Mouse (Mus musculus): ENCODE data around the gene Esrrg. TPM values are rescaled to one million over a fixed set of nuclear protein-coding genes. Genes with fewer than 3 reads are reported as not detected.

The Esrrg gene
- polyA plus RNA-seq, 1 experiment: 1.0 TPM

- Histone ChIP-seq H3K27me3 (ENCODE audit: control insufficient read depth, insufficient read depth, low read length) (no peaks in the 10 kb centered on the region), H3K36me3 (ENCODE audit: control insufficient read depth, insufficient read depth, low read length) (no peaks in the 10 kb centered on the region), H3K4me3 (ENCODE audit: control insufficient read depth, insufficient read depth, low read length) (no peak overlapping the region), H3K27ac (ENCODE audit: control insufficient read depth, insufficient read depth, low read length) (no peak overlapping the region), H3K4me1 (replicated peaks; ENCODE audit: control insufficient read depth, insufficient read depth, low read length) (no peaks in the 10 kb centered on the region)
- TF ChIP-seq POLR2A (IDR thresholded peaks at IDR 0.05; ENCODE audit: control insufficient read depth, extremely low read depth, insufficient read depth, low read length, poor library complexity) (no peak), CTCF (IDR thresholded peaks at IDR 0.05; ENCODE audit: borderline replicate concordance, control insufficient read depth, extremely low read depth, insufficient read depth, low read length, poor library complexity) (no peak)
- 86% methylated on average over 3 of the region's 3 CpGs for WGBS
- no peak for DNase-seq
Observed at GRCm38 (mm10) chr1:187896291-187896690, 287.7 kb downstream of the Esrrg start.

- Histone ChIP-seq H3K4me1 (replicated peaks; ENCODE audit: control insufficient read depth, insufficient read depth, low read length) (no peaks in the 10 kb centered on the region), H3K36me3 (ENCODE audit: control insufficient read depth, insufficient read depth, low read length) (no peaks in the 10 kb centered on the region), H3K27me3 (ENCODE audit: control insufficient read depth, insufficient read depth, low read length) (no peaks in the 10 kb centered on the region), H3K27ac (ENCODE audit: control insufficient read depth, insufficient read depth, low read length) (no peak overlapping the region), H3K4me3 (ENCODE audit: control insufficient read depth, insufficient read depth, low read length) (no peak overlapping the region)
- no peak for TF ChIP-seq POLR2A (IDR thresholded peaks at IDR 0.05; ENCODE audit: control insufficient read depth, extremely low read depth, insufficient read depth, low read length, poor library complexity)
- TF ChIP-seq CTCF (IDR thresholded peaks at IDR 0.05; ENCODE audit: borderline replicate concordance, control insufficient read depth, extremely low read depth, insufficient read depth, low read length, poor library complexity): no peak
- WGBS: 96% methylated on average over 7 of the region's 7 CpGs
- no peak for DNase-seq
Observed at GRCm38 (mm10) chr1:187896910-187897309, 288.3 kb downstream of the Esrrg start.

GRCm38 (mm10) chr1:187899541-187899940 lies 290.9 kb downstream of the Esrrg start:
- no peak for DNase-seq
- TF ChIP-seq CTCF (IDR thresholded peaks at IDR 0.05; ENCODE audit: borderline replicate concordance, control insufficient read depth, extremely low read depth, insufficient read depth, low read length, poor library complexity) (no peak), POLR2A (IDR thresholded peaks at IDR 0.05; ENCODE audit: control insufficient read depth, extremely low read depth, insufficient read depth, low read length, poor library complexity) (no peak)
- WGBS: 74% methylated on average over 4 of the region's 4 CpGs
- Histone ChIP-seq H3K4me3 (ENCODE audit: control insufficient read depth, insufficient read depth, low read length) (no peak overlapping the region), H3K27me3 (ENCODE audit: control insufficient read depth, insufficient read depth, low read length) (no peaks in the 10 kb centered on the region), H3K27ac (ENCODE audit: control insufficient read depth, insufficient read depth, low read length) (no peak overlapping the region), H3K4me1 (replicated peaks; ENCODE audit: control insufficient read depth, insufficient read depth, low read length) (no peaks in the 10 kb centered on the region), H3K36me3 (ENCODE audit: control insufficient read depth, insufficient read depth, low read length) (no peaks in the 10 kb centered on the region)

- 65% methylated on average over 6 of the region's 6 CpGs for WGBS
- no peak overlapping the region for H3K4me3 ChIP-seq (ENCODE audit: control insufficient read depth, insufficient read depth, low read length)
- H3K27ac ChIP-seq (ENCODE audit: control insufficient read depth, insufficient read depth, low read length): no peak overlapping the region
- no peaks in the 10 kb centered on the region for H3K4me1 ChIP-seq (replicated peaks; ENCODE audit: control insufficient read depth, insufficient read depth, low read length)
- DNase-seq: no peak
- TF ChIP-seq CTCF (IDR thresholded peaks at IDR 0.05; ENCODE audit: borderline replicate concordance, control insufficient read depth, extremely low read depth, insufficient read depth, low read length, poor library complexity) (no peak), POLR2A (IDR thresholded peaks at IDR 0.05; ENCODE audit: control insufficient read depth, extremely low read depth, insufficient read depth, low read length, poor library complexity) (no peak)
- H3K36me3 ChIP-seq (ENCODE audit: control insufficient read depth, insufficient read depth, low read length): no peaks in the 10 kb centered on the region
- no peaks in the 10 kb centered on the region for H3K27me3 ChIP-seq (ENCODE audit: control insufficient read depth, insufficient read depth, low read length)
Observed at GRCm38 (mm10) chr1:187900756-187901155, 292.2 kb downstream of the Esrrg start.

GRCm38 (mm10) chr1:187902176-187902575 lies 293.6 kb downstream of the Esrrg start:
- no peaks in the 10 kb centered on the region for H3K27me3 ChIP-seq (ENCODE audit: control insufficient read depth, insufficient read depth, low read length)
- H3K4me1 ChIP-seq (replicated peaks; ENCODE audit: control insufficient read depth, insufficient read depth, low read length): no peaks in the 10 kb centered on the region
- 86% methylated on average over 3 of the region's 3 CpGs for WGBS
- no peak overlapping the region for H3K4me3 ChIP-seq (ENCODE audit: control insufficient read depth, insufficient read depth, low read length)
- TF ChIP-seq CTCF (IDR thresholded peaks at IDR 0.05; ENCODE audit: borderline replicate concordance, control insufficient read depth, extremely low read depth, insufficient read depth, low read length, poor library complexity): no peak
- no peak for TF ChIP-seq POLR2A (IDR thresholded peaks at IDR 0.05; ENCODE audit: control insufficient read depth, extremely low read depth, insufficient read depth, low read length, poor library complexity)
- H3K36me3 ChIP-seq (ENCODE audit: control insufficient read depth, insufficient read depth, low read length): no peaks in the 10 kb centered on the region
- DNase-seq: no peak
- H3K27ac ChIP-seq (ENCODE audit: control insufficient read depth, insufficient read depth, low read length): no peak overlapping the region

- 60% methylated on average over 4 of the region's 4 CpGs for whole genome bisulfite sequencing
- Histone ChIP-seq H3K4me1 (replicated peaks; ENCODE audit: control insufficient read depth, insufficient read depth, low read length) (no peaks in the 10 kb centered on the region), H3K36me3 (ENCODE audit: control insufficient read depth, insufficient read depth, low read length) (no peaks in the 10 kb centered on the region), H3K27me3 (ENCODE audit: control insufficient read depth, insufficient read depth, low read length) (no peaks in the 10 kb centered on the region), H3K27ac (ENCODE audit: control insufficient read depth, insufficient read depth, low read length) (no peak overlapping the region), H3K4me3 (ENCODE audit: control insufficient read depth, insufficient read depth, low read length) (no peak overlapping the region)
- TF ChIP-seq POLR2A (IDR thresholded peaks at IDR 0.05; ENCODE audit: control insufficient read depth, extremely low read depth, insufficient read depth, low read length, poor library complexity): no peak
- TF ChIP-seq CTCF (IDR thresholded peaks at IDR 0.05; ENCODE audit: borderline replicate concordance, control insufficient read depth, extremely low read depth, insufficient read depth, low read length, poor library complexity): no peak
- DNase-seq: no peak
Observed at GRCm38 (mm10) chr1:187904731-187905130, 296.1 kb downstream of the Esrrg start.

GRCm38 (mm10) chr1:187907407-187907806 lies 298.8 kb downstream of the Esrrg start:
- H3K36me3 ChIP-seq (ENCODE audit: control insufficient read depth, insufficient read depth, low read length): no peaks in the 10 kb centered on the region
- H3K4me1 ChIP-seq (replicated peaks; ENCODE audit: control insufficient read depth, insufficient read depth, low read length): no peaks in the 10 kb centered on the region
- H3K27me3 ChIP-seq (ENCODE audit: control insufficient read depth, insufficient read depth, low read length): no peaks in the 10 kb centered on the region
- no peak overlapping the region for H3K4me3 ChIP-seq (ENCODE audit: control insufficient read depth, insufficient read depth, low read length)
- TF ChIP-seq CTCF (IDR thresholded peaks at IDR 0.05; ENCODE audit: borderline replicate concordance, control insufficient read depth, extremely low read depth, insufficient read depth, low read length, poor library complexity) (no peak), POLR2A (IDR thresholded peaks at IDR 0.05; ENCODE audit: control insufficient read depth, extremely low read depth, insufficient read depth, low read length, poor library complexity) (no peak)
- WGBS: 88% methylated on average over 7 of the region's 7 CpGs
- no peak for DNase-seq
- no peak overlapping the region for H3K27ac ChIP-seq (ENCODE audit: control insufficient read depth, insufficient read depth, low read length)
